Mouse (Mus musculus) brain, embryonic 14.5 days (tissue): Measurements from ENCODE around the gene AY074887. TPM values are rescaled to one million over a fixed set of nuclear protein-coding genes. Genes with fewer than 3 reads are reported as not detected.

Experiments used
- DNase-seq: peaks from one replicate; pipeline ENCODE4 v3.0.0-alpha.2; 2011; ENCODE audit warnings: low read depth
- CTCF ChIP-seq: fragments of 200-500 bp; IDR thresholded peaks from 2 replicates; pipeline ENCODE4 v1.5.1; 2012; ENCODE audit warnings: inconsistent platforms, mild to moderate bottlenecking, moderate library complexity, borderline replicate concordance; ENCODE audit not compliant: insufficient read depth, insufficient read length; ENCODE audit errors: extremely low read depth
- POLR2A ChIP-seq: fragments of 200-500 bp; IDR thresholded peaks from 2 replicates; pipeline ENCODE4 v1.6.1; 2012; ENCODE audit warnings: mild to moderate bottlenecking, inconsistent platforms, borderline replicate concordance; ENCODE audit not compliant: poor library complexity, insufficient read depth, insufficient read length, severe bottlenecking; ENCODE audit errors: extremely low read depth
- polyA plus RNA-seq: library from polyadenylated mRNA; depleted of rRNA; stranded (reverse); fragments of >200 nt; gene quantifications from 2 replicates; pipeline ENCODE4 v1.2.3, GENCODE M21; 2012; rRNA removed

The AY074887 gene
- polyA plus RNA-seq, 1 experiment: 0.11 TPM

DNA sequence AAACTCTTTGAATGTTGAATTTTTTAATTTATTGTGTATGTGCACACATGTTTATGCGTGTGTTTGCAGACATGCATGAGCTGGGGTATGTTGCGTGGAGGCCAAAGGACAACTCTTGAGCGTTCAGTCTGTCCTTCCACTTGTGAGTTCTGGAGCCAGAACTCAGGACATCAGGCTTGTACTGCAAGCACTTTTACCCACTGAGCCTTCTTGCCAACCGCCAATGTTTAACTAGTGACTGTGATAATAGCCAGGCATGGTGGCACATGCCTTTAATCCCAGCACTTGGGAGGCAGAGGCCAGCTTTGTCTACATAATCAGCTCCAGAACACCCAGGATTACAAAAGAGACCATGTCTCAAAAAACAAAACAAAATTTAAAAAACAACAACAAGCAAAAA lies 8.7 kb downstream of the AY074887 start:
- no peak for TF ChIP-seq CTCF

DNA sequence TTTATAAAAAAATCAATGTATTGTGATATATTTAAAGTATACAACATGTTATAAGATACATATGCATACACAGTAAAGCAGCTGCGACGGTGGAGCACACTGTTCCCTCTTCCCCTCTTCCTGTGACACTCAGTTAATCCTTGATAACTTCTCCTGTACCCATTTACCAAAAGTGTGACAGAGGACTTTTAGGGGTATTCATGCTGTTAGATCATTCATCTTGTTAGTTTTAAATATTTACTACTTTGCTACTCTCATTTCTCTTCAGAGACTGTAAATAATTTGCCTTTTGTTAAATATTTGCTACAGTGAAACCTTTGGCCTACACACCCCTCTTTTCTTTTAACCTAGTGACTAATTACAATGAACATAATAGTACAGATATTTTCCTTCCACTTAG lies 18.4 kb downstream of the AY074887 start:
- DNase-seq: no peak

More for the DNA sequence above, 8.7 kb downstream of the AY074887 start:
- DNase-seq: no peak

DNA sequence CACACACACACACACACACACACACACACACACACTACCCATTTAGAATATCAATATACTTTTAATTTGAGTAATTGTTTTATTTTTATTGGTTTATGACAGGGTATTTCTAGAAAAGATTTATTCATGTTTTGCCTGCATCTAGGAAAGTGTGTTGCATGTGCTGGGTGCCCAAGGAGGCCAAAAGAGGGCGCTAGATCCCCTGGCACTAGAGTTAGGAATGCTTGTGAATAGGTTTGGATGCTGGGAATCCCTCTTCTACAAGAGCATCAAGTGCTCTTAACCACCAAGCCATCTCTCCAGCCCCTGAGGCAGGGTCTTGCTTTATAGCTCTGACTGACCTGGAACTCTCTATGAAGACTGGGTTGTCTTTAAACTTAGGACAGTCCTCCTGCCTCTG lies 19.0 kb downstream of the AY074887 start:
- no peak for DNase-seq
- no peak for TF ChIP-seq POLR2A
- no peak for TF ChIP-seq CTCF

More for the DNA sequence above, 18.4 kb downstream of the AY074887 start:
- no peak for TF ChIP-seq POLR2A
- TF ChIP-seq CTCF: no peak

DNA sequence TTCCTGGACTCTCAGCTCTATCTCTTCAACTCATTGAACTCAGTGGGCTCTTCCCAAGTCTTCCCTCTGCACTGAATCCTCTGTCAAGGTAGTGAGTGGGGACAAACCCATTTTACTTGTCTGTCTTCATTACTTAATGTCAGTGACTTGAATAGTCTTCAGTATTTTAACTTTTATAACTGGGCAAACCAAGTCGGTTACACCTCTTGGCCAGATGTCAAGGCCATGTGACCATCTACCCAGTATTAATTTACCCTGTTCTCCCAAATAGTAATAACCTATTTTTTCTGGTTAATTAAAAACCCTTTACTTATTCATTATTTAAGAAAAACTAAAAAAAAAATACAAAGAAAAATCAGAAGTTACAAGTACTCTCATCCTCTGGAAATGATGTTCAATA lies 20.1 kb downstream of the AY074887 start:
- no peak for DNase-seq
- TF ChIP-seq POLR2A (no peak), CTCF (no peak)

DNA sequence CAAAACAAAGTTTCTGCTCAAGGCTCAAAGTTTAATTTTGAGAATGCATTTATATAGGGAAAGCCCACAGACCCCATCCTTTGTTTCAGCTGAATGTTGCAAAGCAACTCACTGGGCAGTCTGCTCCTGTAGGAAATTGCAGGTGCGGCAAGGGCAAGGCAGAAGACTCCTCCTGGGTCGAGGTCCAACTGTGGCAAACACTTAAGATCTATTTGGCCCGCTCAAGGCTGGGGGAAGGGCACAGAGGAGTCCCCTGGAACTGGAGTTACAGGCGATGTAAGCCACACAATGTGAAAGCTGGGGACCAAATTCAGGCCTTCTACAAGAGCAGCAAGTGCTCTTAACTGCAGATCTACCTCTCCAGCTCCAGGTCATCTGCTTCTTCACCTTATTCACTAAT lies 30.9 kb downstream of the AY074887 start:
- TF ChIP-seq CTCF: no peak
- no peak for TF ChIP-seq POLR2A
- DNase-seq: no peak

DNA sequence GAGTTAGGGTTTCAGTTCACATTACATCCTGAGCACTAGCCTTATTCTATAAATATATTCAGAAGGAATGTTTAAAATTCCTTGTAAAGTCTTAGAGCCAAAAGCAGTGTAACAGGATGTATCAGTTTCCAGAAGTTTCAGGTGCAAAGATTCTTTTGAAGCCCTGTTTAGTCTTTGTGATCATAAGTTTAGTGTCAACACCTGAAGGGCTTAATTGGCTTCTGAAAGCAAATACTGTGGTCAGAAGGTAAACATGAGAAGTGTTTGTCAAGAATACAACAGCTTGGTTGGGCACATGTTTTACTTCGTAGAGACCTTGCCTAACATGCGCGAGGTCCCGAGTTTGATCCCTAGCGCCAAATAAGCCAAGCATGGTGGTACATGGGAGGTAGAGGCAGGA lies 32.0 kb downstream of the AY074887 start:
- no peak for TF ChIP-seq POLR2A
- TF ChIP-seq CTCF: no peak
- no peak for DNase-seq

DNA sequence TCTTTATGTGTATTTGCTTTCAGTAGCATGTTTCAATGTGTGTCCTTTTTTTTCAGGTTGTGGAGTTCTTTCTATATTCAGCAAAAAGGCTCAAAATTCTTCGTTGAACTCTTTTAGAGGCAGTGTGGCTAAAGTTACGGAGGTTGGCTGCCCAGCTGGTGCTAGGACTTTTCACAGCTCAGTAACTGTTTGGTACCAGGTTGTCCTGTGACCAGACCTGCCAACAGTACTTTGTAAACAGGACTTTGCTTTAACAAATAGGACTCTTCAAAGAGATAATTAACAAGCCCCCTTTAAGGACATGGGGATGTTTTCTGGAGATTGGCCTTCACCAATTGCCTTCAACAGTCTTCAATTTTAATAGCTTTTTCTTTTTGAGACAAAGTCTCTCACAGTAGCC lies 32.6 kb downstream of the AY074887 start:
- DNase-seq: no peak
- TF ChIP-seq POLR2A: no peak
- TF ChIP-seq CTCF: no peak

DNA sequence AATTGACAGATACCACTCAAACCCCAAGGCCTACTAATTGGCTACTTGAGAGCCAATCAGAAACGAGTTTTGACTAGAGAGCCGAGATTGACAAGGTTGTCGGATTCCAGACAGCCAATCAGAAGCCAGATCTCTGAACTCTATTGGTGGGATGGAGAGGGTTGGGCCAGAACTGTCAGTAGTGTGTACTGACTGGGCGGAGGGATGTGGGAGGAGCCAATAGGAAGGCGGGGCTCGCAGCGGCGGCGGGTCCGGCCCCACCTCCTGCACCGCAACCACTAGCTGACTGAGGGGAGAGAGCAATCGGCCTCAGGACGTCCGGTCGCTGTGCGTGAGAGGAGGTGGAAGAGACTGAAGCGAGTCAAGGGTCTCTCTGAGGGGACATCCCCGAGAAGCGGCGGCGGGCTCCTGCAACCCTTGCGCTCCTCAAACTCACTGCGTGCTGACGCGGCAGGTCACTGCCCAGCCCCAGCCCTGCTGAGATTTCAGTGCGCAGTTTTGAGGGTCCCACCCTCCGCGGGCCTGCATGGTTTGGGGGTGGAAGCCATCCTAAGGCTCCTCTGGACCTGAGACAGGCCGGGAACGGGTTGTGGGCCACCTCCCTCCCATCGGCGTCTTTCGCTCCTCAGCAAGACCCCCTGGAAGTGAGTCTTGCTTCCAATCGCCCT lies 33.7 kb downstream of the AY074887 start, which contains the start of gene Hykk:
Gene Hykk, plus strand, starts transcription at position 274 of the 668 bp plus-strand sequence.
- DNase-seq: peak; percentile 99
- TF ChIP-seq CTCF (no peak), POLR2A (peak; percentile 29; the same call in 1 of the 2 replicates)

DNA sequence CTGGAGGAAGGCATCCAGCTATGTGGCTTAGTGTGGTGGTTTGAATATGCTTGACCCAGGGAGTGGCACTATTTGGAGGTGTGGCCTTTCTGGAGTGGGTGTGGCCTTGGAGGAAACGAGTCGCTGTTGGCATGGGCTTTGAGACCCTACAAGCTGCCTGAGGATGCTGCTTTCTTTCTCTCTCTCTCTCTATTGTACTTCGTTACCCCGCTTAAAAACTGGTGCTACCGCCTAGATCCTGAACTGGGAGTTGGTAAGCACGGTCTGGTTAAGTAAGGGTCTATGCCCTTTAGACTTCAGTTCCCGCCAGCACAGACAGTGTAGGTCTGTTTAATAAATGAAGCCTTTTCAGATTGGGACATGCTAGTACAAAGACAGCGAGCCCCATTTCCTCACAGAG lies 34.4 kb downstream of the AY074887 start:
- TF ChIP-seq CTCF (no peak), POLR2A (no peak)
- DNase-seq: no peak

DNA sequence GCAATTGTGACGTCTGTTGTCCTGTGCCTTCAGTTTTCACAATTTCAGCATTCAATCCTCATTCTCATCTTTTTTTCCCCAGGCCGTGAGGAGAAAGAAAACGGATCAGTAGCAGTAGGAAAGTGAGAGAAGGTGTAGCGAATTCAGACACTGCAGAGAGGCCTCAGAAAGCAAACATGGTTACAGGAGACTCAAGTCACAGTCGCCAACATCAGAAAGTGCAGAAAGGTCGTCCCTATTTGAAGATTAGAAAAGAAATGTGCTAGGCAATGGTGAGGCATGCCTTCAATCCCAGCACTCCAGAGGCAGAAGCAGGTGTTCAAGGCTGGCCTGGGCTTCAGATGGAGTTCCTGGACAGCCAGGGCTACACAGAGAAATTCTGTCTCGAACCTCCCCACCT lies 35.2 kb downstream of the AY074887 start:
- no peak for DNase-seq
- TF ChIP-seq CTCF: no peak
- no peak for TF ChIP-seq POLR2A

DNA sequence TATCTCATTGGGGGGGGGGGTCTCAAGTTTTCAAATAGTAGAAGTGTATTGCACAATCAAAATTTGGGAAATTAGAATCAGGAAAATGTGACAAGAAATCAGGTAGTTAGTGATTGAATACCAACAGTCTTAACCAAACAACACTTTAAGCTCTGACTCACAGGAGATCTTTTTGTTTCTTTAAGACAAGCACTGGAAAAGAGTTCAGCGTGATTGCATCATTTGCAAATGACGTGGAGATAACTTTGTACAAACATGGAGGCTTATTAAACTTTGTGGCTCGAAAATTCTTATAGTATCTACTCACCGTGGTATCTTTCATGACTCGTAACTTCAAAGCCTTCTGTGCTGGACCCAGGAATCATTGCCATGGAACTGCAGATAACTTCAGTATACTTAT lies 41.4 kb downstream of the AY074887 start:
- TF ChIP-seq CTCF (no peak), POLR2A (no peak)
- DNase-seq: no peak

Other genes with a start within 250 kb of the AY074887 start
- 65.1 and 90.8 TPM in 2 replicates for gene Wdr61, start 216.5 kb downstream of the AY074887 start, polyA plus RNA-seq
- gene Crabp1, start 186.2 kb downstream of the AY074887 start, polyA plus RNA-seq: 112 and 168 TPM in 2 replicates
- gene Ireb2, start 87.2 kb downstream of the AY074887 start, polyA plus RNA-seq: 56.2 and 56.4 TPM in 2 replicates
- 0.93 and 1.8 TPM in 2 replicates for gene Hykk, start 33.7 kb downstream of the AY074887 start, polyA plus RNA-seq
- 190 and 217 TPM in 2 replicates for gene Psma4, start 208 bp downstream of the AY074887 start, polyA plus RNA-seq
- gene Chrna5, start 29.9 kb upstream of the AY074887 start, polyA plus RNA-seq: 2.3 and 4.6 TPM in 2 replicates
- 9.3 and 14.9 TPM in 2 replicates for gene Chrna3, start 75.6 kb upstream of the AY074887 start, polyA plus RNA-seq
- 1.4 and 2.1 TPM in 2 replicates for gene Chrnb4, start 97.8 kb upstream of the AY074887 start, polyA plus RNA-seq
- 18.7 and 25.3 TPM in 2 replicates for gene Ube2q2, start 197.9 kb upstream of the AY074887 start, polyA plus RNA-seq